Mouse (Mus musculus) cerebellum, adult 2 months (tissue): ENCODE measurements at regions not wholly inside any gene's neighbourhood (a gene's known extent, or its start where the extent isn't known, plus 50 kb on each side); places are given as distances from the start of the nearest gene placed in this dataset.

Source experiments
- DNase-seq, 2 experiments: peaks; one replicate each; pipeline ENCODE4 v3.0.0; 2021
- H3K27ac ChIP-seq: fragments of 200-500 bp; 2 replicates; pipeline ENCODE4 v1.5.1; 2012; ENCODE audit warnings: low read length, control low read depth, inconsistent platforms; ENCODE audit not compliant: insufficient read depth
- H3K27me3 ChIP-seq: fragments of 200-500 bp; 2 replicates; pipeline ENCODE4 v1.6.1; 2012; ENCODE audit warnings: inconsistent platforms, mild to moderate bottlenecking, low read length, moderate library complexity; ENCODE audit not compliant: control insufficient read depth, insufficient read depth
- H3K4me1 ChIP-seq: fragments of 200-500 bp; 2 replicates; pipeline ENCODE4 v1.6.1; 2011; ENCODE audit warnings: low read length; ENCODE audit not compliant: control insufficient read depth, insufficient read depth
- H3K4me3 ChIP-seq: fragments of 200-500 bp; replicated peaks from 2 replicates; pipeline ENCODE3; 2011; ENCODE audit warnings: mild to moderate bottlenecking, low read depth, low read length, control low read depth; ENCODE audit not compliant: insufficient read depth
- CTCF ChIP-seq: fragments of 200-500 bp; IDR thresholded peaks from 2 replicates; pipeline ENCODE4 v1.5.1; 2011; ENCODE audit warnings: low read depth, mild to moderate bottlenecking, control low read depth, low read length, moderate library complexity, borderline replicate concordance; ENCODE audit not compliant: insufficient read depth
- POLR2A ChIP-seq: fragments of 200-500 bp; IDR thresholded peaks from 2 replicates; pipeline ENCODE4 v1.6.1; 2011; ENCODE audit warnings: low read length, control low read depth, borderline replicate concordance; ENCODE audit not compliant: insufficient read depth
- WGBS: fragments of 180-500 bp; shearing (Covaris S2); methylation state at CpG from one replicate; pipeline ENCODE4 v1.1.7; 2018; 5-methylcytosine and 5-hydroxymethylcytosine counted together

- H3K4me1 ChIP-seq: no peaks in the 10 kb centered on the region
- H3K27me3 ChIP-seq: no peaks in the 10 kb centered on the region
- no peak for TF ChIP-seq CTCF
- TF ChIP-seq POLR2A: no peak
- no peak for DNase-seq
- WGBS: 79% methylated on average over 3 of the region's 3 CpGs
- no peak overlapping the region for H3K4me3 ChIP-seq
- H3K27ac ChIP-seq: no peak overlapping the region
Measured at GRCm38 (mm10) chr15:52191176-52191575, 1693.5 kb upstream of the Gm7489 start.

DNA sequence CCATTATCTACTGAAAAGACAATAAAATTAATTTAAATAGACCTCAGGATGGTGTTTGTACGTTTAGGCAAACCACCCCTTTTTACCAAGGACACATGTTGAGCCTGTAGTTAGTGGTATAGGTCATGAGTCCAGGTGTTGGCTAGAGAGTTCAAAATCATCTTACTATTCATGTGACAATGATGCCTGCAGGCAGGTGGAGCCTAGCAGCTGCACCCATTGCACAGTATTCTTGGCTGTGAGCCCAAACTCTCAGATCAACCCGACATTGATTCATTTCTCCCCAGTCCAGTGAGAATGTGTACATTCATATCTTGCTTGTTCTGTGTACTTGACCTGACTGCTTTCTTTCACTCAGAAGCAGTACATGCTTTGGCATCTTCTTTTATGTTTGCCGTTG lies 1677.4 kb upstream of the Gm7489 start:
- Histone ChIP-seq H3K27ac (no peak overlapping the region), H3K4me3 (no peak overlapping the region), H3K27me3 (no peaks in the 10 kb centered on the region), H3K4me1 (no peaks in the 10 kb centered on the region; the same call in 1 of the 2 replicates)
- DNase-seq: no peak
- WGBS: 50% methylated on average over 3 of the region's 3 CpGs
- TF ChIP-seq POLR2A: no peak
- TF ChIP-seq CTCF: no peak

DNA sequence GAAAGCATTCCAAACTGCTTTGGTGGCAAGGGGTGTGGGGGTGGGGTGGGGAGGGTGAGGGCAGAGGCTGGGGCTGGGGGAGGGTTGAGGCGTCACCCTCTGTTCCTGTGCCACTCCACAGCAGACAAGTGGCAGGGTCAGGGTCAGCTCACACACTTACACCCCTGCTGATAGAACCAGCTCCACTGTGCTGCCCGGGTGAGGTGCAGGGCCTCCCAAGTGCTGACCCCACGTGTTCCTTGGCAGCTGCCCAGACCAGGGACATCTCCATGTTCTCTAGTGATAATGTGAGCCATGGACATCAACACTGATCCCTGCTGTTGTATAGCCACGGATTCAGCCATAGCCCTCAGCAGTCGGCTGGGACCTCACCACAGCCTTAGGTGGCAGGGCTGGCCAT lies 1652.3 kb upstream of the Gm7489 start:
- Histone ChIP-seq H3K4me3 (no peak overlapping the region), H3K27me3 (no peaks in the 10 kb centered on the region), H3K4me1 (no peaks in the 10 kb centered on the region), H3K27ac (no peak overlapping the region)
- TF ChIP-seq POLR2A (no peak), CTCF (no peak)
- WGBS: 83% methylated on average over 5 of the region's 5 CpGs
- DNase-seq: no peak

DNA sequence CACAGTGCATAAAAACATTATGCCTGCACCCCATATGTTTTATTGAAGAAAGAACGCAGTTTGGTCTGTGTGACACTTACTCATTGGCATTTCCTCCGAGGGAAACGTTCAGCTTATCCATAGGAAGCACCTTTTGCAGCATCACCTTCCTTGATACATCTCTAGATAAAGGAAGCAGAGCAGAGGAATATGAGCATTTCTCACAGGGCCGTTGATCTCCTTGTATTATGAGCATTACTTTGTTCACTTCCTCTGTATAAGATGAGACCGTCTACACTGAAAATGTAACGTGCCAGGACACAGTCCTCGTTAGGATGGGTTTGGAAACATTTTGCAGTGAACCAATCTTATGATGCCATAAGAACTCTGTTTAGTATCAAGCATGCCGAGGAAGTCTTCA lies 1648.5 kb upstream of the Gm7489 start:
- no peak for DNase-seq
- Histone ChIP-seq H3K4me1 (no peaks in the 10 kb centered on the region), H3K27me3 (no peaks in the 10 kb centered on the region), H3K4me3 (no peak overlapping the region), H3K27ac (no peak overlapping the region)
- WGBS: 76% methylated on average over 8 of the region's 8 CpGs
- no peak for TF ChIP-seq POLR2A
- TF ChIP-seq CTCF: no peak

- Histone ChIP-seq H3K27me3 (no peaks in the 10 kb centered on the region; the same call in 1 of the 2 replicates), H3K4me1 (no peaks in the 10 kb centered on the region), H3K4me3 (no peak overlapping the region), H3K27ac (no peak overlapping the region)
- 83% methylated on average over 1 of the region's 1 CpGs for WGBS
- TF ChIP-seq POLR2A: no peak
- DNase-seq: no peak
Measured at GRCm38 (mm10) chr15:52242890-52243289, 1641.8 kb upstream of the Gm7489 start.
